Comparison of ENCODE assay signal across 9 mouse cellular contexts in genomic region chr2:181764600-181764999, GRCm38 (mm10). TPM values are rescaled to one million over a fixed set of nuclear protein-coding genes. Genes with fewer than 3 reads are reported as not detected.
DNase-seq lines count a peak whose midpoint lies in the region; ATAC-seq lines count a peak whose summit lies in the region.
"Had no signal": no experiment of that assay in that cellular context is flagged by ENCODE, and none has a peak within 500 bp of the region (broad histone marks: within the 10 kb centered on the region; RNA-seq: fewer than 3 reads in every experiment).

No protein-coding gene starts in this region.

- whole genome bisulfite sequencing in forebrain, embryonic 10.5 days: 2% methylated on average over 10 of the region's 10 CpGs
- WGBS in neural tube, embryonic 12.5 days: 2% methylated on average over 10 of the region's 10 CpGs

- H3K4me1 ChIP-seq in forebrain, embryonic 10.5 days: peaks cover 63% of the 10 kb centered on the region
- peaks cover 25% of the 10 kb centered on the region for H3K4me1 ChIP-seq in neural tube, embryonic 12.5 days

- H3K36me3 ChIP-seq in forebrain, embryonic 10.5 days (replicated peaks): no peaks in the 10 kb centered on the region
- H3K36me3 ChIP-seq in neural tube, embryonic 12.5 days: no peaks in the 10 kb centered on the region

- H3K9ac ChIP-seq in neural tube, embryonic 12.5 days: peak overlapping the region; percentile 48

- peak; percentile 76 for DNase-seq in adrenal gland, postnatal 10 days
- no peak for DNase-seq in adrenal gland, adult 8-10 months
- DNase-seq in ovary, postnatal 36 days (ENCODE audit: low spot score): peak; percentile 45
- DNase-seq in ovary, postnatal 10 days (ENCODE audit: low spot score): no peak
- peak; percentile 75 for DNase-seq in forebrain, embryonic 10.5 days (ENCODE audit: extremely low spot score, low spot score)
- peak; percentile 38 for DNase-seq in kidney, postnatal 14 days
- no peak for DNase-seq in urinary bladder, postnatal 10 days (ENCODE audit: low spot score)

- peak overlapping the region; percentile 75 for H3K4me2 ChIP-seq in neural tube, embryonic 12.5 days (replicated peaks)

- peaks cover 23% of the 10 kb centered on the region for H3K27me3 ChIP-seq in forebrain, embryonic 10.5 days (ENCODE audit: poor library complexity, severe bottlenecking)
- no peaks in the 10 kb centered on the region for H3K27me3 ChIP-seq in neural tube, embryonic 12.5 days (replicated peaks)

- H3K9me3 ChIP-seq in forebrain, embryonic 10.5 days: no peaks in the 10 kb centered on the region
- no peaks in the 10 kb centered on the region for H3K9me3 ChIP-seq in neural tube, embryonic 12.5 days

- H3K4me3 ChIP-seq in forebrain, embryonic 10.5 days: peak overlapping the region; percentile 50
- peak overlapping the region; percentile 34 for H3K4me3 ChIP-seq in neural tube, embryonic 12.5 days

- peak; percentile 55 for ATAC-seq in neural tube, embryonic 12.5 days (ENCODE audit: low FRiP score, low read depth)

- peak overlapping the region; percentile 85 for H3K27ac ChIP-seq in forebrain, embryonic 10.5 days
- peak overlapping the region; percentile 34; the same call in 1 of the 2 replicates for H3K27ac ChIP-seq in neural tube, embryonic 12.5 days
- H3K27ac ChIP-seq: macrophage had no signal

RNA-seq across cellular contexts. Expression of gene Myt1, which starts 1.5 kb away (rescaled TPM):
- 1 to 10 TPM; 6.4 to 8.0 TPM for total RNA-seq in adrenal gland, postnatal 10 days (2021)
- total RNA-seq in adrenal gland, adult 8-10 months (2022): 1 to 10 TPM; 3.0 to 9.3 (median 6.4) TPM
- polyA plus RNA-seq in forebrain, embryonic 10.5 days (2016; fragmentation: Nextera tagmentation; extraction: Ambion mirVana): 9.5 and 11.5 TPM in 2 replicates
- 70.4 and 79.3 TPM in 2 replicates for polyA plus RNA-seq in neural tube, embryonic 12.5 days (2016; fragmentation: Nextera tagmentation; extraction: Ambion mirVana)
- polyA plus RNA-seq: macrophage had no signal

RNA-seq across cellular contexts. Expression of gene Oprl1, which starts 49.8 kb away (rescaled TPM):
- 1 to 10 TPM; 1.3 to 2.4 TPM for total RNA-seq in adrenal gland, postnatal 10 days (2021)
- 1 to 10 TPM; 2.3 to 5.9 (median 4.8) TPM for total RNA-seq in adrenal gland, adult 8-10 months (2022)
- 4.5 and 5.2 TPM in 2 replicates for polyA plus RNA-seq in forebrain, embryonic 10.5 days (2016; fragmentation: Nextera tagmentation; extraction: Ambion mirVana)
- 36.4 and 39.6 TPM in 2 replicates for polyA plus RNA-seq in neural tube, embryonic 12.5 days (2016; fragmentation: Nextera tagmentation; extraction: Ambion mirVana)
- polyA plus RNA-seq: macrophage had no signal

Comparison
In these comparisons a context has a peak if more than half of its experiments do, and no peak if none do; other contexts are left out.
1. DNase-seq: peak in adrenal gland, postnatal 10 days (single experiment), ovary, postnatal 36 days (single experiment), forebrain, embryonic 10.5 days (single experiment) and kidney, postnatal 14 days (single experiment); none in adrenal gland, adult 8-10 months (single experiment), ovary, postnatal 10 days (single experiment) and urinary bladder, postnatal 10 days (single experiment).